Mouse (Mus musculus) skeletal muscle tissue, adult 2 months (tissue): ENCODE data around the gene Pld1.
A peak's percentile ranks its signal among the peaks of the same experiment; 100 is the strongest.

Experiments
- DNase-seq: peaks from one replicate; pipeline ENCODE4 v3.0.0-alpha.2; 2012; ENCODE audit warnings: low read depth, low spot score

Pld1 gene

GRCm38 (mm10) chr3:28047599-28047998 lies 109.1 kb downstream of the Pld1 start:
- DNase-seq = no peak

GRCm38 (mm10) chr3:28049526-28049925 lies 111.0 kb downstream of the Pld1 start:
- no peak for DNase-seq

GRCm38 (mm10) chr3:28053076-28053475 lies 114.6 kb downstream of the Pld1 start:
- DNase-seq = no peak

GRCm38 (mm10) chr3:28060713-28061112 lies 122.2 kb downstream of the Pld1 start:
- no peak for DNase-seq

GRCm38 (mm10) chr3:28061155-28061554 lies 122.7 kb downstream of the Pld1 start:
- DNase-seq = no peak

- DNase-seq = no peak
Measured at GRCm38 (mm10) chr3:28079211-28079610, 140.7 kb downstream of the Pld1 start.

GRCm38 (mm10) chr3:28080116-28080515 lies 141.6 kb downstream of the Pld1 start:
- no peak for DNase-seq

GRCm38 (mm10) chr3:28081012-28081411 lies 142.5 kb downstream of the Pld1 start:
- no peak for DNase-seq

GRCm38 (mm10) chr3:28083218-28083617 lies 144.7 kb downstream of the Pld1 start:
- no peak for DNase-seq

GRCm38 (mm10) chr3:28084281-28084680 lies 145.8 kb downstream of the Pld1 start:
- DNase-seq = no peak

GRCm38 (mm10) chr3:28091296-28091695 lies 152.8 kb downstream of the Pld1 start:
- DNase-seq = no peak

- DNase-seq = no peak
Measured at GRCm38 (mm10) chr3:28091741-28092140, 153.2 kb downstream of the Pld1 start.

- no peak for DNase-seq
Measured at GRCm38 (mm10) chr3:28093684-28094302, 155.3 kb downstream of the Pld1 start.

GRCm38 (mm10) chr3:28095451-28095850 lies 157.0 kb downstream of the Pld1 start:
- no peak for DNase-seq

- no peak for DNase-seq
Measured at GRCm38 (mm10) chr3:28099175-28099574, 160.7 kb downstream of the Pld1 start.

- DNase-seq = peak; percentile 58
Measured at GRCm38 (mm10) chr3:28104992-28105391, 166.5 kb downstream of the Pld1 start.

- DNase-seq = peak; percentile 42
Measured at GRCm38 (mm10) chr3:28107446-28108004, 169.0 kb downstream of the Pld1 start.

GRCm38 (mm10) chr3:28111516-28111915 lies 173.0 kb downstream of the Pld1 start:
- DNase-seq = peak; percentile 56

GRCm38 (mm10) chr3:28113881-28114280 lies 175.4 kb downstream of the Pld1 start:
- no peak for DNase-seq

- peak; percentile 20 for DNase-seq
Measured at GRCm38 (mm10) chr3:28141716-28142115, 203.2 kb downstream of the Pld1 start.

- peak; percentile 76 for DNase-seq
Measured at GRCm38 (mm10) chr3:28142121-28142520, 203.6 kb downstream of the Pld1 start.

- DNase-seq = peak; percentile 89
Measured at GRCm38 (mm10) chr3:28144676-28145075, 206.2 kb downstream of the Pld1 start.

GRCm38 (mm10) chr3:28145461-28145860 lies 207.0 kb downstream of the Pld1 start:
- DNase-seq = no peak
